Mouse (Mus musculus) frontal cortex, postnatal 36 days (tissue): ENCODE data around the gene Eif4b.
"Not testable (repeated sequence)": the region's sequence is repeated elsewhere in the genome, so short reads cannot be mapped to it uniquely, and the experiment has no call there.

Source experiments
- DNase-seq, 2 experiments: peaks; one replicate each; pipeline ENCODE4 v3.0.0; 2022; ENCODE audit warnings: low spot score in 2 of 2

The Eif4b gene

DNA sequence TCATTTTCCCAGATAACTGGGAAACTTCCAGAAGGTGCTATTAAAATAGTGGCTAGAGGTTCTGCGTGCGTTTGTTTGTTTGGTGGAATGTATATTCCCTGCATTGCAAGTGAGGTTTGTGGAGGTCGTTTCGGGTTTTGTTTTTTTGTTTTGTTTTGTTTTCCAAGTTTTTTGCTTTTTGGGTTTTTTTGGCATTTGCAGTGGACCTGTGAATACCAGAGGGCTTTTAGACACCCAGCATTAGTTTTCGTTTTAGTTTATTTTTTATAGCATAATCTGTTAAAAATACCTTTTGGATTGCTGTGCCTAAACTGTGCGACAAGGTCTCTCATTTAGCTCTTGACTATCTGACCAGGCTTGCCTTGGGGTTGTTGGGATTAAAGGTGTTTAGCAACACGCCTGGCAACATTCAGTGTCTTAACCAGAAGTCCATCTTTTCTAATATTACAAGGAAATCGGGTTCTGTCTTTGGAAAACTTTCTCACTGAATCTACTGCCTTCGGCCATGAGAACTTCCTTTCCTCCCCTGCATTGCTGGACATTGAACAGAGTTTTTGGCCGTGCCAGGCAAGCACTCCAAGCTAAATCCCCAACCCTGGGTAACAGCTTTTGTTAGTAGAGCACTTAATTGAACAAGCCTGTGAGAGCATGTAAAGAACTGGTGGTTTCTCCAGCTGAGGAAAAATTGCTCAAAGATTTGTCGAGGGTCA is 1.5 kb downstream of the Eif4b start:
- DNase-seq = no peak

DNA sequence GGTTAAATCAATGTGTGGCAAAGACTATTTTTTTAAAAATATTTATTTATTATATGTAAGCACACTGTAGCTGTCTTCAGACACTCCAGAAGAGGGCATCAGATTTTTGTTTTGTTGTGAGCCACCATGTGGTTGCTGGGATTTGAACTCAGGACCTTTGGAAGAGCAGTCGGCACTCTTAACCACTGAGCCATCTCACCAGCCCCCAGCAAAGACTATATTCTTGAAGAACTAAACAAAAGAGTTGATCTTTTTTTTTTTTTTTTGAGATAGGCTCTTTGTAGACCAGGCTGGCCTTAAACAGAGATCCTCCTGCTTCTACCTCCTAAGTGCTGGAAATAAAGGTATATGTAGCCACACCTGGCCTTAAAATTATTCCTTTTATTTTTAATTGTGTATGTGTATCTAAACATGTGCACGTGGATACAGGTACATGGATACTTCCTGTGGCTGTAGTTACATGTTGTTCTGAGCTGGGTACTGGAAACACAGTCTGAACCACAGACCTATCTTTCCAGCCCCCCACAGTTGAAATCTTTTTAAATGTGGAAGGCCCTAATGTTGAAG is 3.6 kb downstream of the Eif4b start:
- DNase-seq = no peak

DNA sequence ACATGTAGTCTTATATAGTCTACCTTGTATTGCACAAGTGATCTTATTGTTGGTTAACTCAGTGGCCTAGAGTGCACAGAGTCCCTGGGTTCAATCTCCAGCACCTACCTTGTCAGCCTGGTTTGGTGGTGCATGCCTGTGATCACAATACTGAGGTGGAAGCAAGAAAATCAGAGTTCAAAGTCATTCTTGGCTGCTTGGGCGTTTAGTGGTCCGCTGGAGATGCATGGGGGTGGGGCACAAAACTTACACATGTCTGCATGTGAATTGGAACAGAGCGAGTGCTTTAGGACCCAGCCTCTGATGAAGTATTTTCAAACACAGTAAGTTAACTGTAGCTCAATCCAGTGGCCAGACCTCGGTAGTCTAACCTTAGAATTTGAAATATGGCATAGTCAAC is 5.6 kb downstream of the Eif4b start:
- DNase-seq = no peak

- not testable (repeated sequence) for DNase-seq
These were observed 6.4 kb downstream of the Eif4b start for GRCm38 (mm10) chr15:102079924-102080323.

GRCm38 (mm10) chr15:102080429-102080828 is 6.9 kb downstream of the Eif4b start:
- no peak for DNase-seq

- no peak for DNase-seq
These were observed 8.6 kb downstream of the Eif4b start for GRCm38 (mm10) chr15:102082148-102082547.

GRCm38 (mm10) chr15:102083028-102083427 is 9.5 kb downstream of the Eif4b start:
- no peak for DNase-seq

GRCm38 (mm10) chr15:102089914-102090585 is 16.5 kb downstream of the Eif4b start:
- no peak for DNase-seq

GRCm38 (mm10) chr15:102091063-102091679 is 17.6 kb downstream of the Eif4b start:
- DNase-seq = no peak

GRCm38 (mm10) chr15:102091688-102092087 is 18.1 kb downstream of the Eif4b start:
- no peak for DNase-seq

DNA sequence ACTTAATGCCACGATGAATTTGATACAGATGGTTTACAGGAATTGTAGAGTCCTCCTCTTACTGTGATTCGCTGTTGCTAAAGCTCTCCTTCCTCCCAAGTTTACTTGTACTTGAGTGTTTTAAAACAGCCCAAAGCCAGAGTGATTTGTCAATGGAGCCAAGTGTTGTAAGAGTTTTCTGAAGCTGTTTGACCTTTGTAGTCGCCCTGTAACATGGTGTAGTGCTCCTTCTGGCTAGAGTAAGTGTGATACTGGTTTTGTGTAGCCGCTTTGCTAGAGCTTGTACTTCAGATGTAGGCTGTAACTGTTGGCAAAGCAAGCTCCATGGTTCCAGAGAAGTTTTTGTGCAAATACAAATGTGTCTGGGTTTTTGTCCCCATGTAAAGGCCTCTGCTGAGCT is 18.6 kb downstream of the Eif4b start:
- no peak for DNase-seq

- DNase-seq = no peak
These were observed 20.6 kb downstream of the Eif4b start for GRCm38 (mm10) chr15:102094157-102094556.

- no peak for DNase-seq
These were observed 21.4 kb downstream of the Eif4b start for GRCm38 (mm10) chr15:102094988-102095387.

DNA sequence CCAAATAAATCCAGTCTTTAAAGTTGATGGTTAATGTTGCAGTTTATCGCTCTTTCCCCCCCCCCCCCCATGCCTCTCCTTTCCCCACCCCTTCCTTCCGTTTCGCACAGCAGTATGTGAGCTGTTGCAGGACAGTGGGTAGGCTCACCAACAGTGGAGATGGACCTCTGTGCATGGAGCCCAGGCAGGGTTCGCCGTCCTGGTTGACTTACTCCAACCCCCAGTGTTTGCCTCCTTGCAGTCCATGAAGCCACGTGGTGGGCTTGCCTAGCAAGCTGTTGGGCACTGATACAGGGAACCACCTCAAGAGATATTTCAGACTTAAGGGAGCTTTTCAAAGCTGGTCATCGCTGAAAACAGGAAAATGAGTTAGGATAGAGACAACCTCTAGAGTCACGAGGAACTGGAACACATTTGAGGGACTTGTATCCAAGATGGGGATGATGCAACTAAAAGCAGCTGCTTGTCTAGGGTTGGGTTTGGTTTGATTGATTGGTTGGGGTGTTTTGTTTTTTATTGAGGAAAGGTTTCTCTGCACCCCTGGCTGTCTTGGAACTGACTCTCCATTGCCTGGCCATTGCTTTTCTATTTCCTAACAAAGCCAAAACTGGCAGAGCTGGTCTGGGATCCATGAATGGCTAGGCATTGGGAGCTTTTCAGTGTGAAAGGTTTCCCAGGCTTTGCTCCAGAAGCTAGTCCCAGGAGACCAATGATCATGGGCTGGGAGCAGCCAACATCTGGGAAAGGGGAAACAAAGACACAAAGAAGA is 23.8 kb downstream of the Eif4b start:
- no peak for DNase-seq

GRCm38 (mm10) chr15:102097991-102098555 is 24.5 kb downstream of the Eif4b start:
- DNase-seq = no peak

DNA sequence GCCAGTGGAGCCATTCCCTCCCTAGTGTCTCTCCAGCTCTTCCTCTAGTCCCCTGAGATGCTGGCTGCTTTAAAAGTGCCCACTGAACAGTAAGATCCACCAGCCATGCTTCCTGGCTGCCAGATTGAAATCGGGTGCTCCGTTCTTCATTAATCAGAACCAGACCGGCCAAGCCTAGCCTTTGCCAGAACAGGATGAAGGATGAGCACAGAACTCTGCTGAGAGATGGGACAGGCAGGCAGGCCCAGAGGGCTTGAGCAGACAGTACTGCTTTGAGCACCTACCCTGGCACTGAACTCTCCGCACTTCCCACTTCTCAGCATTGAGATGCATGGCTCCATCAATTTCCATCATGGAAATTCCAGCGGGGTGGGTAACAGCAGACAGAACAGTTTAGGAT is 25.7 kb downstream of the Eif4b start:
- no peak for DNase-seq

DNA sequence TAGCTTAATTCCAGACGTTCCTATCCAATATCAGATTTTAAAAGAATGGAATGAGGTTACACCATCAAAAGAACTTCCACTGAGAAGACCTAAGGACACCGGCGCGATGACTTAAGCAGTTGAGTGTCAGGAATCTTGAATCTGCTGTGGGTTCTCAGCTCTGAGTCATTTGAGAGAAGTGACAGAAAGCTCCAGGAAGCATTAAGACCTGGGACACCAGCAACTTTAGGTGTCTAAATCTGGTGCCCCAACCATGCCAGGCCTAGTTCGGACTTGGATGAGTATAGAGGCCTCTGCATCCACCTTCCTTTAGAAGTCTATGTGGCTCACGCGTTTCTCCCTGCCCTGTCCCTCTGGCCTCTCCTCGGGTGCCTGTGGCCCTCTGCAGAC is 26.2 kb downstream of the Eif4b start:
- DNase-seq = no peak

DNA sequence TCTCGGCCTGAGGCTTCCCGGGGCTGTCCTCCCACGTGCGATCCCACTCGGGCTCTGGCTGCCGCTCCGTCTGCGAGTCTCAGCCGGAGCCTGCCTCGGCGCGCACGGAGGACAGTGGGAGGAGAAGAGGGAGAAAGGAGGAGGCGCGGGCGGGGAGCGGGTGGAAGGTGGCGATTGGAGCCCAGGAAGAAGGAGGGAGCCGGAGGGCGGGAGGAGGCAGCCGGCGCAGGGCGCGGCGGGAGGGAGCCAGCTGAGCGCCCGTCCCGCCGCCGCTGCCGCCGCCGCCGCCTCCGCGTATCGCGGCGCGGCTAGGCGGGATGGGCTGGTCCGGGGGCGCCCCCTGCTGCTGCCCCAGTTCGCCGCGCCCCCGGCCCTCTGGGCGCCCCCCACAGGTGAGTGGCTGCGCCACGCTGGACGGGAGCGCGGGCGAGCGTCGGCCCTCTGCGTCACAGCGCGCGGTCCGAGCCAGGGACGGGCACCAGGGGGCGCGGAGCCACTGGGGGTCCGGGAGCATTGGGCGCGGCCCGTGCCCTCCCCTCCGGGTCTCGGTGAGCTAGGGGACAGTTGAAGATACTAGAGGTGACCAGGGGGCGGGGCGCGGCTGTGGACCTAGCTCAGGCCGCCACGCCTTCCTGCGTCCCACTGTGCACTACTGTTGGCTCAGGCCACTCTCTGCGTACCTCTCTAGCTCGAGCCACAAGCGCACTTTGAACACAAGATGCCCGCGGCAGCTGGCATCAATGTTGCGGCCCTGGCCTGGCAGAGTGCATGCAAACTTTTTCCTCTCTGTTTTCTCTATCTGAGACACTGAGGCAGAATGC is 26.8 kb downstream of the Eif4b start, which contains the start of gene Tns2:
Gene Tns2, plus strand, starts transcription at position 253 of the 821 bp plus-strand sequence.
- peak; percentile 68 to 79 for DNase-seq

GRCm38 (mm10) chr15:102100996-102101671 is 27.6 kb downstream of the Eif4b start:
- no peak for DNase-seq
